Mouse (Mus musculus) liver, adult 2 months (tissue): ENCODE data around the gene 1700088E04Rik.

Experiments
- CTCF ChIP-seq: fragments of 200-500 bp; IDR thresholded peaks from 2 replicates; pipeline ENCODE4 v1.5.1; 2011; ENCODE audit warnings: low read depth, low read length, control low read depth
- POLR2A ChIP-seq: fragments of 200-500 bp; IDR thresholded peaks from 2 replicates; pipeline ENCODE4 v1.6.1; 2011; ENCODE audit warnings: low read length, control low read depth; ENCODE audit not compliant: insufficient read depth; ENCODE audit errors: extremely low read depth

DNA sequence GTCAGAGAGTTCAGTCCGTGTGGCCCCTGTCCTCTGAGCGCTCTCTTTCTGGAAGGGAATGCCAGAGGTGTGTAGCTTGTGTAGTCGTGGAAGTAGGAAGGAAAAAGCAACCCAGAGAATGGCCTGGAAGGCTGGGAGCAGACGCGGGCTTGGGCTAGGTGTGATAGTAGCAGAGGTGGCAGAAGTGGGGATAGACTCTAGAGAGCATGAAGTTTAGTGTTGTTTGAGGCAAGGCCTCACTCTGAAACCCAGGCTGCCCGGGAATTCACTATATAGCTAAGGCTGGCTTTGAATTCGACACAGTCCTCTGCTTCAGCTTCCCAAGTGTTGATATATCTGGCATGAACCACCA, 489 bp upstream of the 1700088E04Rik start:
- TF ChIP-seq CTCF (no peak), POLR2A (no peak)
